Mouse (Mus musculus): Measurements from ENCODE around the gene Neb. TPM values are rescaled to one million over a fixed set of nuclear protein-coding genes. Genes with fewer than 3 reads are reported as not detected.

The Neb gene
- 109 and 159 TPM in 2 replicates for polyA plus RNA-seq (2015; fragmentation: Nextera tagmentation; extraction: Ambion mirVana)

GRCm38 (mm10) chr2:52378448-52378804, at the start of gene Neb:
Gene Neb (minus strand): TSS chr2:52378474.
- peak; percentile 70; the same call in 1 of the 2 replicates for ATAC-seq (ENCODE audit: insufficient number of reproducible peaks, low FRiP score, low TSS enrichment, low read depth)
- Histone ChIP-seq H3K36me3 (no peaks in the 10 kb centered on the region), H3K27ac (replicated peaks) (no peak within 1 kb of the TSS), H3K4me3 (replicated peaks) (0 out of 2 replicates have a peak within 1 kb of the TSS, but pooled peaks have one; percentile 12), H3K4me2 (replicated peaks) (0 out of 2 replicates have a peak within 1 kb of the TSS, but pooled peaks have one; percentile 8), H3K4me1 (no peaks in the 10 kb centered on the region), H3K9me3 (replicated peaks) (no peaks in the 10 kb centered on the region), H3K27me3 (no peaks in the 10 kb centered on the region), H3K9ac (no peak within 1 kb of the TSS)
- 51% methylated on average over 7 of the region's 7 CpGs for WGBS

GRCm38 (mm10) chr2:52427383-52427782, 49.1 kb upstream of the Neb start:
- Histone ChIP-seq H3K27ac (replicated peaks) (no peak overlapping the region), H3K27me3 (no peaks in the 10 kb centered on the region), H3K4me3 (replicated peaks) (no peak overlapping the region), H3K9me3 (replicated peaks) (no peaks in the 10 kb centered on the region), H3K36me3 (no peaks in the 10 kb centered on the region), H3K9ac (no peak overlapping the region), H3K4me2 (replicated peaks) (no peak overlapping the region), H3K4me1 (peaks cover 11% of the 10 kb centered on the region; the same call in 1 of the 2 replicates)
- no peak for ATAC-seq (ENCODE audit: insufficient number of reproducible peaks, low FRiP score, low TSS enrichment, low read depth)
- 72% methylated on average over 3 of the region's 3 CpGs for WGBS

- Histone ChIP-seq H3K4me3 (replicated peaks) (0 out of 2 replicates have a peak overlapping the region, but pooled peaks have one; percentile 97), H3K4me1 (peaks cover 22% of the 10 kb centered on the region), H3K27ac (replicated peaks) (no peak overlapping the region), H3K4me2 (replicated peaks) (peak overlapping the region; percentile 64), H3K9ac (no peak overlapping the region), H3K9me3 (replicated peaks) (no peaks in the 10 kb centered on the region), H3K27me3 (no peaks in the 10 kb centered on the region), H3K36me3 (no peaks in the 10 kb centered on the region)
- WGBS = 48% methylated on average over 3 of the region's 3 CpGs
- ATAC-seq (ENCODE audit: insufficient number of reproducible peaks, low FRiP score, low TSS enrichment, low read depth) = no peak
These were observed 47.8 kb upstream of the Neb start for GRCm38 (mm10) chr2:52426041-52426440.

- H3K27ac ChIP-seq (replicated peaks) = peak overlapping the region; percentile 92
These were observed 47.2 kb upstream of the Neb start for GRCm38 (mm10) chr2:52425523-52425795.

GRCm38 (mm10) chr2:52424747-52425522, 46.7 kb upstream of the Neb start, which contains the start of gene Arl5a:
Gene Arl5a (minus strand): TSS chr2:52424901.
- peak within 1 kb of the TSS; percentile 92 for H3K9ac ChIP-seq
- H3K4me1 ChIP-seq = peaks cover 24% of the 10 kb centered on the region
- peak within 1 kb of the TSS; percentile 64 for H3K4me2 ChIP-seq (replicated peaks)
- H3K36me3 ChIP-seq = no peaks in the 10 kb centered on the region
- under 1% methylated on average over 57 of the region's 57 CpGs for WGBS
- H3K4me3 ChIP-seq (replicated peaks) = peak within 1 kb of the TSS; percentile 97
- no peaks in the 10 kb centered on the region for H3K9me3 ChIP-seq (replicated peaks)
- H3K27me3 ChIP-seq = no peaks in the 10 kb centered on the region
- peak; percentile 96 for ATAC-seq (ENCODE audit: insufficient number of reproducible peaks, low FRiP score, low TSS enrichment, low read depth)
- H3K27ac ChIP-seq (replicated peaks) = peak within 1 kb of the TSS; percentile 92

More at GRCm38 (mm10) chr2:52425523-52425795, 47.2 kb upstream of the Neb start:
- 18% methylated on average over 10 of the region's 10 CpGs for WGBS
- no peaks in the 10 kb centered on the region for H3K36me3 ChIP-seq
- peak overlapping the region; percentile 64 for H3K4me2 ChIP-seq (replicated peaks)
- no peak for ATAC-seq (ENCODE audit: insufficient number of reproducible peaks, low FRiP score, low TSS enrichment, low read depth)
- peaks cover 24% of the 10 kb centered on the region for H3K4me1 ChIP-seq
- H3K9ac ChIP-seq = peak overlapping the region; percentile 50
- H3K4me3 ChIP-seq (replicated peaks) = peak overlapping the region; percentile 97
- no peaks in the 10 kb centered on the region for H3K9me3 ChIP-seq (replicated peaks)
- H3K27me3 ChIP-seq = no peaks in the 10 kb centered on the region

- Histone ChIP-seq H3K4me3 (replicated peaks) (peak overlapping the region; percentile 97), H3K9ac (peak overlapping the region; percentile 92), H3K27ac (replicated peaks) (peak overlapping the region; percentile 92), H3K36me3 (no peaks in the 10 kb centered on the region), H3K9me3 (replicated peaks) (no peaks in the 10 kb centered on the region), H3K4me2 (replicated peaks) (peak overlapping the region; percentile 64), H3K27me3 (no peaks in the 10 kb centered on the region), H3K4me1 (peaks cover 24% of the 10 kb centered on the region)
- WGBS = under 1% methylated on average over 42 of the region's 42 CpGs
- ATAC-seq (ENCODE audit: insufficient number of reproducible peaks, low FRiP score, low TSS enrichment, low read depth) = peak; percentile 73
These were observed 46.0 kb upstream of the Neb start for GRCm38 (mm10) chr2:52424248-52424728.

- H3K4me2 ChIP-seq (replicated peaks) = peak overlapping the region; percentile 64
- H3K4me3 ChIP-seq (replicated peaks) = peak overlapping the region; percentile 97
- no peak overlapping the region for H3K27ac ChIP-seq (replicated peaks)
- H3K4me1 ChIP-seq = peaks cover 24% of the 10 kb centered on the region
- no peak for ATAC-seq (ENCODE audit: insufficient number of reproducible peaks, low FRiP score, low TSS enrichment, low read depth)
- 2% methylated on average over 16 of the region's 16 CpGs for WGBS
- H3K27me3 ChIP-seq = no peaks in the 10 kb centered on the region
- no peaks in the 10 kb centered on the region for H3K36me3 ChIP-seq
- H3K9ac ChIP-seq = peak overlapping the region; percentile 92; the same call in 1 of the 2 replicates
- H3K9me3 ChIP-seq (replicated peaks) = no peaks in the 10 kb centered on the region
These were observed 45.5 kb upstream of the Neb start for GRCm38 (mm10) chr2:52423611-52424247.

- Histone ChIP-seq H3K4me3 (replicated peaks) (peak overlapping the region; percentile 97), H3K27ac (replicated peaks) (no peak overlapping the region), H3K9ac (peak overlapping the region; percentile 92; the same call in 1 of the 2 replicates), H3K4me2 (replicated peaks) (peak overlapping the region; percentile 64), H3K36me3 (no peaks in the 10 kb centered on the region), H3K27me3 (no peaks in the 10 kb centered on the region), H3K4me1 (peaks cover 24% of the 10 kb centered on the region), H3K9me3 (replicated peaks) (no peaks in the 10 kb centered on the region)
- ATAC-seq (ENCODE audit: insufficient number of reproducible peaks, low FRiP score, low TSS enrichment, low read depth) = no peak
- WGBS = 52% methylated on average over 8 of the region's 8 CpGs
These were observed 44.8 kb upstream of the Neb start for GRCm38 (mm10) chr2:52422871-52423610.

- peaks cover 10% of the 10 kb centered on the region for H3K36me3 ChIP-seq
- no peak overlapping the region for H3K27ac ChIP-seq (replicated peaks)
- WGBS = 64% methylated on average over 6 of the region's 6 CpGs
- H3K9ac ChIP-seq = no peak overlapping the region
- no peaks in the 10 kb centered on the region for H3K9me3 ChIP-seq (replicated peaks)
- H3K4me2 ChIP-seq (replicated peaks) = no peak overlapping the region
- no peaks in the 10 kb centered on the region for H3K27me3 ChIP-seq
- no peak for ATAC-seq (ENCODE audit: insufficient number of reproducible peaks, low FRiP score, low TSS enrichment, low read depth)
- no peak overlapping the region for H3K4me3 ChIP-seq (replicated peaks)
- peaks cover 24% of the 10 kb centered on the region for H3K4me1 ChIP-seq
These were observed 42.9 kb upstream of the Neb start for GRCm38 (mm10) chr2:52421197-52421596.

- 0 out of 2 replicates have a peak, but pooled peaks cover 3% of the 10 kb centered on the region for H3K9me3 ChIP-seq (replicated peaks)
- H3K9ac ChIP-seq = no peak overlapping the region
- H3K4me3 ChIP-seq (replicated peaks) = no peak overlapping the region
- no peak overlapping the region for H3K27ac ChIP-seq (replicated peaks)
- H3K4me1 ChIP-seq = peaks cover 24% of the 10 kb centered on the region
- no peaks in the 10 kb centered on the region for H3K27me3 ChIP-seq
- no peak for ATAC-seq (ENCODE audit: insufficient number of reproducible peaks, low FRiP score, low TSS enrichment, low read depth)
- WGBS = 83% methylated on average over 7 of the region's 7 CpGs
- H3K4me2 ChIP-seq (replicated peaks) = no peak overlapping the region
- H3K36me3 ChIP-seq = peaks cover 21% of the 10 kb centered on the region
These were observed 41.9 kb upstream of the Neb start for GRCm38 (mm10) chr2:52420001-52420710.
